Mouse (Mus musculus) cerebellum, adult 2 months (tissue): ENCODE results near the gene Daam1.

ENCODE experiments used
- CTCF ChIP-seq: fragments of 200-500 bp; IDR thresholded peaks from 2 replicates; pipeline ENCODE4 v1.5.1; 2011; ENCODE audit warnings: low read depth, mild to moderate bottlenecking, control low read depth, low read length, moderate library complexity, borderline replicate concordance; ENCODE audit not compliant: insufficient read depth
- POLR2A ChIP-seq: fragments of 200-500 bp; IDR thresholded peaks from 2 replicates; pipeline ENCODE4 v1.6.1; 2011; ENCODE audit warnings: low read length, control low read depth, borderline replicate concordance; ENCODE audit not compliant: insufficient read depth

- TF ChIP-seq CTCF, result no peak
- no peak for TF ChIP-seq POLR2A
These were observed 140.1 kb downstream of the Daam1 start for GRCm38 (mm10) chr12:71970791-71971654.
